ENCODE assay signal across 8 mouse cellular contexts in genomic region chr11:35834022-35834760, GRCm38 (mm10). TPM values are rescaled to one million over a fixed set of nuclear protein-coding genes. Genes with fewer than 3 reads are reported as not detected.
DNase-seq lines count a peak whose midpoint lies in the region; ATAC-seq lines count a peak whose summit lies in the region.

TSS of gene Rars (minus strand) at chr11:35834506.

- WGBS in hindbrain, embryonic 16.5 days, result 1% methylated on average over 40 of the region's 46 CpGs
- WGBS in macrophage (ENCODE audit: missing documents), result under 1% methylated on average over 46 of the region's 46 CpGs

- H3K4me2 ChIP-seq in hindbrain, embryonic 16.5 days (ENCODE audit: low read length), result peak within 1 kb of the TSS; percentile 56

- H3K79me2 ChIP-seq in macrophage (ENCODE audit: inconsistent target), result peaks cover 50% of the 10 kb centered on the region

- H3K27ac ChIP-seq in hindbrain, embryonic 16.5 days (ENCODE audit: low read depth, low read length), result peak within 1 kb of the TSS; percentile 25; the same call in 1 of the 2 replicates
- H3K27ac ChIP-seq in macrophage, result peak within 1 kb of the TSS; percentile 62

- H3K27me3 ChIP-seq in hindbrain, embryonic 16.5 days (replicated peaks; ENCODE audit: control insufficient read depth, insufficient read depth, low read length), result no peaks in the 10 kb centered on the region

- H3K4me1 ChIP-seq in hindbrain, embryonic 16.5 days (ENCODE audit: control insufficient read depth, insufficient read depth, low read depth, low read length), result peaks cover 15% of the 10 kb centered on the region

- no peaks in the 10 kb centered on the region for H3K9me3 ChIP-seq in hindbrain, embryonic 16.5 days (ENCODE audit: control insufficient read depth, low read length)

- peak; percentile 88 for ATAC-seq in hindbrain, embryonic 16.5 days

- peaks cover 6% of the 10 kb centered on the region for H3K36me3 ChIP-seq in hindbrain, embryonic 16.5 days (ENCODE audit: control insufficient read depth, insufficient read depth, low read length)
- H3K36me3 ChIP-seq in macrophage (ENCODE audit: inconsistent target), result peaks cover 30% of the 10 kb centered on the region

- H3K4me3 ChIP-seq in hindbrain, embryonic 16.5 days (ENCODE audit: low read length), result peak within 1 kb of the TSS; percentile 69
- peak within 1 kb of the TSS; percentile 86 for H3K4me3 ChIP-seq in macrophage (ENCODE audit: inconsistent target)

- H3K9ac ChIP-seq in hindbrain, embryonic 16.5 days (ENCODE audit: low read depth, low read length), result peak within 1 kb of the TSS; percentile 88

- DNase-seq in WW6 (ENCODE audit: low read depth, low spot score), result peak; percentile 88
- peak; percentile 79 to 93 for DNase-seq in cerebellum, postnatal 4 days (ENCODE audit: low spot score in 2 of 2)
- peak; percentile 94 for DNase-seq in gastrocnemius, adult 18-20 months (ENCODE audit: low spot score)
- DNase-seq in left cerebral cortex, adult 18-20 months (ENCODE audit: low spot score in 2 of 2), result peak; percentile 95 to 97
- DNase-seq in right cerebral cortex, adult 18-20 months, result peak; percentile 95
- DNase-seq in urinary bladder, postnatal 10 days (ENCODE audit: low spot score), result peak; percentile 71

RNA-seq across cellular contexts. Expression of gene Rars, which starts in this region (rescaled TPM):
- total RNA-seq in gastrocnemius, adult 18-20 months (2021), result 10 to 100 TPM; 37.3 to 39.1 TPM
- 64.9 and 70.3 TPM in 2 replicates for polyA plus RNA-seq in hindbrain, embryonic 16.5 days (2015; fragmentation: Nextera tagmentation; extraction: Ambion mirVana)
- total RNA-seq in left cerebral cortex, adult 18-20 months (2021), result 10 to 100 TPM; 44.5 to 49.0 TPM
- 100 to 1,000 TPM in 10 of 26 experiments, 10 to 100 TPM in 16; 43.7 to 146 (median 96.7) TPM for total RNA-seq in macrophage (2018; cell fraction: chromatin; rRNA removed)
- 10 to 100 TPM; 54.8 to 86.8 (median 67.8) TPM for total RNA-seq in macrophage (2018; cell fraction: cytosol; rRNA removed)
- 100 to 1,000 TPM in 3 of 26 experiments, 10 to 100 TPM in 23; 39.7 to 131 (median 75.3) TPM for total RNA-seq in macrophage (2018; cell fraction: nucleus; rRNA removed)
- polyA plus RNA-seq in macrophage (2018), result 56.1 to 122 TPM (median 102 TPM) in 3 replicates

Comparison
In these comparisons a context has a peak if more than half of its experiments do, and no peak if none do; other contexts are left out.
1. Peak in every context shown above with its lines: DNase-seq, ATAC-seq, H3K4me3 ChIP-seq and H3K27ac ChIP-seq.